ENCODE assay signal across 8 mouse cellular contexts in the genomic region with DNA sequence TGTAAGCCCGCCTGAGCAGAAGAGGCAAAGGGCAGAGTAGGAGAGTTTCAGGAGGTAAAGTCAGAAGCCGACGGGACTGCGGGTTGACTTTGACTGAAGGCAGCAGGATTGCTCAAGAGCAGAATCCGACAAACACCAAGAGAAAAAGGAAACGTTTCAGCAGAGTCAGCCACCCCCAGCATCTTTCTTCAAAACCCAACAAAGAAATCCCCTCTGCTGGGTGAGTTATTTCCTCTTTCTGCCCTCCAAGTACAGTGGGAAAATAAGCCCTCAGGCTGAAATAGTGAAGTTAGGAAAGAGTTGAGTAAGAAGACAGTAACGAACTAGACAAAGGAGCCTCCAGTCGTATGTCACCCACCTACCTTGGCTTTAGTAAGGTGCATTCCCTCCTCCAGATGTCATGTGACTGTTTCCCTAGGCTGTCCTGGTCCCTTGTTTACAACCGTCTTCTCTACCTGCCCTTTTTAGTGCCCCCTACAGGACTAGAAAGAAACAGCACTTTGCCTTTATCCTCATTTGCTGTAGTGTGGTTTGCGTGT.
DNase-seq lines count a peak whose midpoint lies in the region; ATAC-seq and TF ChIP-seq lines count a peak whose summit lies in the region.

No protein-coding gene starts in this region.

- H3K36me3 ChIP-seq in stomach, postnatal 0 days (ENCODE audit: control insufficient read depth, insufficient read depth, low read length), result no peaks in the 10 kb centered on the region

- no peaks in the 10 kb centered on the region for H3K9me3 ChIP-seq in stomach, postnatal 0 days (ENCODE audit: control insufficient read depth, low read length)

- no peak overlapping the region; the same call in 1 of the 2 replicates for H3K27ac ChIP-seq in left cerebral cortex, adult 2 months
- H3K27ac ChIP-seq in stomach, postnatal 0 days (replicated peaks), result 0 out of 2 replicates have a peak overlapping the region, but pooled peaks have one; percentile 9

- H3K4me3 ChIP-seq in left cerebral cortex, adult 2 months, result no peak overlapping the region
- H3K4me3 ChIP-seq in stomach, postnatal 0 days (ENCODE audit: low read depth, low read length), result no peak overlapping the region

- H3K4me2 ChIP-seq in stomach, postnatal 0 days (replicated peaks; ENCODE audit: low read depth), result no peak overlapping the region

- H3K4me1 ChIP-seq in stomach, postnatal 0 days (replicated peaks; ENCODE audit: control insufficient read depth, insufficient read depth), result no peaks in the 10 kb centered on the region

- TF ChIP-seq CTCF in left cerebral cortex, adult 2 months (IDR thresholded peaks at IDR 0.05), result peak; percentile 66
- TF ChIP-seq CTCF in stomach, postnatal 0 days (IDR thresholded peaks at IDR 0.05; ENCODE audit: low read depth), result peak; percentile 77

- no peak overlapping the region for H3K9ac ChIP-seq in stomach, postnatal 0 days (ENCODE audit: low read length)

- no peak for TF ChIP-seq EP300 in stomach, postnatal 0 days (optimal IDR thresholded peaks at IDR 0.05)

- H3K27me3 ChIP-seq in stomach, postnatal 0 days (ENCODE audit: control insufficient read depth, insufficient read depth, low read length), result no peaks in the 10 kb centered on the region

- DNase-seq in left cerebral cortex, adult 2 months (ENCODE audit: extremely low spot score in 1 of 2, low spot score in 2 of 2), result no peak
- no peak for DNase-seq in left cerebral cortex, adult 8-10 months (ENCODE audit: low spot score in 2 of 2)
- peak; percentile 86 for DNase-seq in ZHBTc4 (ENCODE audit: low read depth, low spot score)
- peak; percentile 18 for DNase-seq in kidney, adult 11 months
- DNase-seq in lung, postnatal 10 days, result peak; percentile 66
- DNase-seq in stomach, postnatal 0 days (ENCODE audit: low spot score), result no peak
- DNase-seq in left cerebral cortex, adult 18-20 months (ENCODE audit: low spot score in 2 of 2), result no peak

- intact Hi-C loops in left cerebral cortex, adult 2 months (cut with DNase I), result loop anchor here (2.0 kb wide), 2 partner anchors 197 to 289 kb away; partner anchors contain the start of gene Dusp6

- 45% methylated on average over 10 of the region's 10 CpGs for WGBS in stomach, postnatal 0 days

- ATAC-seq in erythroid progenitor cell, adult 5-6 weeks (replicated peaks; ENCODE audit: low FRiP score, poor library complexity, severe bottlenecking), result 0 out of 2 replicates have a peak, but pooled peaks have one; percentile 19
- 0 out of 2 replicates have a peak, but pooled peaks have one; percentile 57 for ATAC-seq in stomach, postnatal 0 days (ENCODE audit: low FRiP score, low TSS enrichment)

Comparison
In these comparisons a context has a peak if more than half of its experiments do, and no peak if none do; other contexts are left out.
1. DNase-seq: peak in ZHBTc4 (single experiment), kidney, adult 11 months (single experiment) and lung, postnatal 10 days (single experiment); none in left cerebral cortex, adult 2 months (0 of 2), left cerebral cortex, adult 8-10 months (0 of 2), stomach, postnatal 0 days (single experiment) and left cerebral cortex, adult 18-20 months (0 of 2).